Mouse (Mus musculus) MEL (cell line): ENCODE measurements at regions not wholly inside any gene's neighbourhood (a gene's known extent, or its start where the extent isn't known, plus 50 kb on each side); places are given as distances from the start of the nearest gene placed in this dataset.

Source experiments
- DNase-seq: peaks from one replicate; pipeline ENCODE4 v3.0.0; 2011; ENCODE audit warnings: low read depth, low spot score
- H3K27ac ChIP-seq: 2 replicates; pipeline ENCODE4 v1.5.1; 2012; ENCODE audit warnings: low read depth, mild to moderate bottlenecking, control low read depth, low read length, moderate library complexity; ENCODE audit not compliant: control insufficient read depth
- H3K27me3 ChIP-seq, 2 experiments: fragments of 150-350 bp in 1 of 2; sonication (generic) in 1 of 2; 2 replicates each; pipeline ENCODE4 v1.6.1; 2012; ENCODE audit warnings: low read length in 2 of 2, mild to moderate bottlenecking in 2 of 2, improper control_type of control experiment in 1 of 2, moderate library complexity in 1 of 2; ENCODE audit not compliant: insufficient read depth in 2 of 2, control insufficient read depth in 1 of 2
- H3K36me3 ChIP-seq, 2 experiments: 2 replicates each; pipeline ENCODE4 v1.6.1; 2012 to 2014; ENCODE audit warnings: low read length in 2 of 2, improper control_type of control experiment in 1 of 2, inconsistent platforms in 1 of 2, mild to moderate bottlenecking in 1 of 2; ENCODE audit not compliant: insufficient read depth in 2 of 2, control insufficient read depth in 1 of 2
- H3K4me1 ChIP-seq, 2 experiments: fragments of 150-350 bp in 1 of 2; sonication (generic) in 1 of 2; 2 replicates each; pipeline ENCODE4 v1.6.1; 2012; ENCODE audit warnings: low read length in 2 of 2, improper control_type of control experiment in 1 of 2, mild to moderate bottlenecking in 1 of 2; ENCODE audit not compliant: insufficient read depth in 2 of 2, control insufficient read depth in 1 of 2
- H3K4me3 ChIP-seq, 2 experiments: fragments of 150-350 bp in 1 of 2; sonication (generic) in 1 of 2; 2 replicates each; pipeline ENCODE4 v1.5.1; 2012; ENCODE audit warnings: low read depth in 2 of 2, low read length in 2 of 2, mild to moderate bottlenecking in 2 of 2, moderate library complexity in 2 of 2, control low read depth in 1 of 2, improper control_type of control experiment in 1 of 2; ENCODE audit not compliant: control insufficient read depth in 1 of 2, insufficient read depth in 1 of 2
- H3K79me2 ChIP-seq: 2 replicates; pipeline ENCODE4 v1.6.1; 2012; ENCODE audit warnings: mild to moderate bottlenecking, low read length, moderate library complexity; ENCODE audit not compliant: control insufficient read depth, poor library complexity, insufficient read depth
- H3K9ac ChIP-seq: 2 replicates; pipeline ENCODE4 v1.6.1; 2012; ENCODE audit warnings: low read depth, mild to moderate bottlenecking, control low read depth, low read length, moderate library complexity; ENCODE audit not compliant: control insufficient read depth, poor library complexity, severe bottlenecking
- H3K9me3 ChIP-seq: fragments of 150-350 bp; sonication (generic); replicated peaks from 2 replicates; pipeline ENCODE4 v1.6.1; 2012; ENCODE audit warnings: mild to moderate bottlenecking, low read length, improper control_type of control experiment, moderate library complexity; ENCODE audit not compliant: insufficient read depth
- BHLHE40 ChIP-seq: IDR thresholded peaks from 2 replicates; pipeline ENCODE4 v1.6.1; 2012; ENCODE audit warnings: low read depth, mild to moderate bottlenecking, inconsistent platforms, low read length, improper control_type of control experiment, borderline replicate concordance
- CHD1 ChIP-seq: IDR thresholded peaks from 2 replicates; pipeline ENCODE4 v1.6.1; 2012; ENCODE audit warnings: low read depth, mild to moderate bottlenecking, inconsistent platforms, low read length, improper control_type of control experiment
- CTCF ChIP-seq, 3 experiments: IDR thresholded peaks in 2 of 3; conservative IDR thresholded peaks in 1 of 3; 2 replicates each; pipeline ENCODE4 v1.5.1; 2011 to 2012; ENCODE audit warnings: low read length in 3 of 3, low read depth in 2 of 3, mild to moderate bottlenecking in 2 of 3, improper control_type of control experiment in 1 of 3, inconsistent platforms in 1 of 3, mixed read lengths in 1 of 3, moderate library complexity in 1 of 3; ENCODE audit not compliant: control insufficient read depth in 1 of 3, insufficient read depth in 1 of 3, poor library complexity in 1 of 3, severe bottlenecking in 1 of 3
- E2F4 ChIP-seq: IDR thresholded peaks from 2 replicates; pipeline ENCODE4 v1.6.1; 2011; ENCODE audit warnings: low read depth, low read length, improper control_type of control experiment, borderline replicate concordance
- ELF1 ChIP-seq: IDR thresholded peaks from 2 replicates; pipeline ENCODE4 v1.6.1; 2014; ENCODE audit warnings: low read depth, mild to moderate bottlenecking, inconsistent platforms, low read length, improper control_type of control experiment, moderate library complexity
- EP300 ChIP-seq, 2 experiments: IDR thresholded peaks; 2 replicates each; pipeline ENCODE4 v1.6.1; 2011; ENCODE audit warnings: improper control_type of control experiment in 2 of 2, low read length in 2 of 2, low read depth in 1 of 2, mild to moderate bottlenecking in 1 of 2
- ETS1 ChIP-seq: IDR thresholded peaks from 2 replicates; pipeline ENCODE4 v1.6.1; 2012; ENCODE audit warnings: low read depth, mild to moderate bottlenecking, inconsistent platforms, low read length, improper control_type of control experiment, moderate library complexity
- HCFC1 ChIP-seq: IDR thresholded peaks from 2 replicates; pipeline ENCODE4 v1.6.1; 2012; ENCODE audit warnings: low read depth, mild to moderate bottlenecking, inconsistent platforms, low read length, improper control_type of control experiment, moderate library complexity
- KAT2A ChIP-seq: conservative IDR thresholded peaks from 2 replicates; pipeline ENCODE4 v1.6.1; 2012; ENCODE audit warnings: low read depth, low read length, improper control_type of control experiment, inconsistent platforms
- MAFK ChIP-seq: IDR thresholded peaks from 2 replicates; pipeline ENCODE4 v1.6.1; 2011; ENCODE audit warnings: low read depth, mild to moderate bottlenecking, low read length, improper control_type of control experiment, borderline replicate concordance
- MEF2A ChIP-seq: IDR thresholded peaks from 2 replicates; pipeline ENCODE4 v1.6.1; 2014; ENCODE audit warnings: low read depth, mild to moderate bottlenecking, inconsistent platforms, low read length, improper control_type of control experiment; ENCODE audit not compliant: poor library complexity, insufficient replicate concordance, severe bottlenecking; ENCODE audit errors: extremely low read depth
- NELFE ChIP-seq: IDR thresholded peaks from 2 replicates; pipeline ENCODE4 v1.6.1; 2011; ENCODE audit warnings: low read depth, low read length, improper control_type of control experiment
- RAD21 ChIP-seq: IDR thresholded peaks from 2 replicates; pipeline ENCODE4 v1.6.1; 2011; ENCODE audit warnings: mild to moderate bottlenecking, low read depth, low read length, improper control_type of control experiment
- SIN3A ChIP-seq: IDR thresholded peaks from 2 replicates; pipeline ENCODE4 v1.6.1; 2012; ENCODE audit warnings: low read length, improper control_type of control experiment, inconsistent platforms
- SMC3 ChIP-seq: IDR thresholded peaks from 2 replicates; pipeline ENCODE4 v1.6.1; 2011; ENCODE audit warnings: low read depth, low read length, improper control_type of control experiment
- TCF12 ChIP-seq: IDR thresholded peaks from 2 replicates; pipeline ENCODE4 v1.6.1; 2014; ENCODE audit warnings: low read depth, mild to moderate bottlenecking, inconsistent platforms, low read length, improper control_type of control experiment, moderate library complexity
- USF2 ChIP-seq, 2 experiments: IDR thresholded peaks; 2 replicates each; pipeline ENCODE4 v1.6.1; 2011 to 2012; ENCODE audit warnings: improper control_type of control experiment in 2 of 2, low read length in 2 of 2, borderline replicate concordance in 1 of 2, inconsistent platforms in 1 of 2, low read depth in 1 of 2, mild to moderate bottlenecking in 1 of 2; ENCODE audit not compliant: insufficient read depth in 1 of 2
- ZKSCAN1 ChIP-seq: IDR thresholded peaks from 2 replicates; pipeline ENCODE4 v1.6.1; 2012; ENCODE audit warnings: low read depth, mild to moderate bottlenecking, inconsistent platforms, low read length, improper control_type of control experiment, moderate library complexity
- ZMIZ1 ChIP-seq: IDR thresholded peaks from 2 replicates; pipeline ENCODE4 v1.6.1; 2012; ENCODE audit warnings: low read depth, mild to moderate bottlenecking, inconsistent platforms, low read length, improper control_type of control experiment, moderate library complexity
- ZNF384 ChIP-seq: IDR thresholded peaks from 2 replicates; pipeline ENCODE4 v1.6.1; 2012; ENCODE audit warnings: low read depth, mild to moderate bottlenecking, inconsistent platforms, low read length, improper control_type of control experiment

GRCm38 (mm10) chr1:90335001-90335747, 131.4 kb downstream of the Ackr3 start (continued):
- no peak for TF ChIP-seq HCFC1

GRCm38 (mm10) chr1:90337876-90338316, 134.1 kb downstream of the Ackr3 start:
- no peaks in the 10 kb centered on the region for H3K27me3 ChIP-seq
- H3K79me2 ChIP-seq = no peaks in the 10 kb centered on the region
- no peak overlapping the region for H3K9ac ChIP-seq
- DNase-seq = no peak
- no peaks in the 10 kb centered on the region for H3K9me3 ChIP-seq
- no peak overlapping the region for H3K27ac ChIP-seq
- H3K4me3 ChIP-seq = no peak overlapping the region
- TF ChIP-seq MEF2A (no peak), EP300 (IDR thresholded peaks at IDR 0.05; ENCODE audit: low read depth in 1 of 2, low read length in 2 of 2) (no peak), CHD1 (no peak), ZKSCAN1 (no peak), BHLHE40 (no peak), E2F4 (no peak), RAD21 (no peak), MAFK (no peak), NELFE (no peak), SIN3A (no peak), ZNF384 (no peak), USF2 (IDR thresholded peaks at IDR 0.05; ENCODE audit: borderline replicate concordance in 1 of 2, insufficient read depth in 1 of 2, low read depth in 1 of 2, low read length in 2 of 2) (no peak), ELF1 (no peak), SMC3 (no peak), ZMIZ1 (no peak), ETS1 (no peak), TCF12 (no peak), CTCF (IDR thresholded peaks at IDR 0.05 in 2 of 3, conservative IDR thresholded peaks at IDR 0.05 in 1 of 3; ENCODE audit: control insufficient read depth in 1 of 3, insufficient read depth in 1 of 3, low read depth in 2 of 3, low read length in 3 of 3, poor library complexity in 1 of 3, severe bottlenecking in 1 of 3) (no peak), KAT2A (no peak)
- no peaks in the 10 kb centered on the region for H3K4me1 ChIP-seq
- no peaks in the 10 kb centered on the region for H3K36me3 ChIP-seq
